Mouse (Mus musculus): ENCODE results near the gene Spink2. TPM values are rescaled to one million over a fixed set of nuclear protein-coding genes. Genes with fewer than 3 reads are reported as not detected.
"Not testable (repeated sequence)": the region's sequence is repeated elsewhere in the genome, so short reads cannot be mapped to it uniquely, and the experiment has no call there.

Spink2 gene
- total RNA-seq, 2 experiments from 2014 or later: 0.85 TPM; not detected in 1

DNA sequence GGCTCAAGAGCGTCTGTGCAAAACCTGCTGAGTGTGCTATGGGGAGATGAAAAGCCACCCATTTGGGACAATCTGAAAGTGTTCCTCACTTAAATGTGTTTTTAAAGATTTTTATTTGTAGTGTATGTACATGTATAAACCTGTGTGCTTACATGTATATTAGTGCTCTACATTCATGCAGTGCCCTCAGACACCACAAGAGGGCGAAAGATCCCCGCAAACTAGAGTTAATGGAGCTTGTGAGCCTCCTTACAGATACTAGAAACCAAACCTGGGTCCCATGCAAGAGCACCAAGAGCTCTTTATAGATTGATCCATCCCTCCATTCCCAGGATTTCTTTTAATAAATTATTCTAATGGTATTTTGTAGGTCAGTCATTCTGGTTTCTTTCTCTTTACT lies 17.3 kb downstream of the Spink2 start:
- peak; percentile 65 for DNase-seq

DNA sequence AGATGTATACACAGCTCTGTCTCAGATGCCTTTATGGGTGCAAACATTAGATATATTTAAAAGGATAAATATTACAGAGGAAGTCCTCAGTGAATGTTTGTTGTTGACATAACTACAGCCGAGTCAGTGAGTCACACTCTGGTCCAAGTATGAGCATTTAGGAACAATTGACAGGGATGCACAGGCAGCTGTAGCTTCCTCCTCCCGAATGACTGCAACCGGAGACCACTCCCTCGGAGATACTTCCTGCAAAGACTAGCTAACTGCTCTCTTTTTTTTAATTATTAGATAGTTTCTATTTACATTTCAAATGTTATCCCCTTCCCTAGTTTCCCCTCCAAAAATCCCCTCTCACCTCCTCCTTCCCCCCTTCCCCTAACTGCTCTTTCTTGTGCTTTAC lies 18.0 kb downstream of the Spink2 start:
- DNase-seq: no peak

DNA sequence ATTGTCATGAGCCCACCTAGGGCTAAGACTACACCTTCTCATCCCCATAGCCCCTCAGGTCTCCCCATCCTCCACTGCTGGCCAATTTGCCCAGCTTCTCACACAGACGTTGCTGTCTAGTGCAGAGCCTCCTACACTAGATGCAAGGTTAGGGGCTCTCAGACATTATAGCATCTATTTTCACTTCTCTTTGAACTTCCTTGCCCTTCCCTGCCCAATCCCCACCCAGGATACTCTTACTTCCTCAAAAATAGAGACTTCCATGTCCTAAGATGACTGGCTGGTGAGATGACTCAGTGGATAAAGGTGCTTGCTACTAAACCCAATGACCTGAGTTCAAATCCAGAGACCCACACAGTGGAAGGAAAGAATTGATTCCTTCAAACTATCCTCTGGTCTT lies 19.6 kb downstream of the Spink2 start:
- DNase-seq: no peak

DNA sequence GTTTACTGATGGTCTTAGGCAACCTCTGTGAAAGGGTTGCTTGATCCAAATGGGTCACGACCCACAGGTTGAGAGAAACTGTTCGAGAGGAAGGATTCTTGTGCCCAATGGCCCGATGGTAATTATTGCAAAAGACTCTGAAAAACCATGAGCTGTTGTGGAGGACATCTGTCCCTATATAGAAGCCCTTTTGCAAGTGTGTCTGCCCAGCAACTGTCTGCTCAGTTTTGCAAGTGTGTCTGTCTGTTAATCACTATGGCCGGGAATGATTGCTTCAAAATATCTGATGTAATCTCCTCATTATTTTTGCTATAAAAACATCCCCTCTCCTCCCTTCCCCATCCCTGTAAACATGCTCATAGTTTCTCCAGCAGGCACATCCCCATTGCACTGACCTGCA lies 20.2 kb downstream of the Spink2 start:
- DNase-seq: no peak

DNA sequence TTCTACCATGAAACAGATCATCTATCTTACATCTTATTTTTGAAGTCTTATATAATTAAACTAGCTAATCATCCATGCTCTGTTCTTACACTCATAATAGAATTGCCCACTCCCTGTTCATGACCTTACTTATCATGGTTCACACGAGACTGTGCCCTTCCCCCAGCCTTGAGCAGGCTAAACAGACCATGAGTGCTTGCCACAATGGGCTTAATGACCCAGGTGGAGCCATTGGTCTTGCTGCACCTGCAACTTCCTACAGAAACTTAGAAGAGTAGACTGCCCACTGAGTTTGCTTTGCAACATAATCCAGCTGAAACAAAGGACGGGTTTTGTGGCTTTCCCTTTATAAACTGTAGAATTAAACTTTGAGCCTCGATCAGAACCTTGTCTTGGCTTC lies 22.5 kb downstream of the Spink2 start:
- DNase-seq: no peak

DNA sequence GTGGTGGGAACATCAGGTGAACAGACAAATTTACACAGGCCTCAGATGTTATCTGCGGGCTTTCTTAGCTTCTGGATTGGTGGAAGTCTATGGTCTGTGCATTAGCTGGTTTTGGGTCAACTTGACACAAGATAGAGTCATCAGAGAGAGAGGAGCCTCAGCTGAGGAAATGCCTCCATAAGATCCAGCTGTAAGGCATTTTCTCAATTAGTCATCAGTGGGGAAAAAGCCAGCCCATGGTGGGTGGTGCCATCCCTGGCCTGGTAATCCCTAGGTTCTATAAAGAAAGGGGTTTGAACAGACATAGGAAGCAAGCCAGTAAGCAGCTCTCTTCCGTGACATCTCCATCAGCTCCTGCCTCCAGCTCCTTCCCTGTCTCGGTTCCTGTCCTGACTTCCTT lies 25.9 kb downstream of the Spink2 start:
- DNase-seq: no peak

DNA sequence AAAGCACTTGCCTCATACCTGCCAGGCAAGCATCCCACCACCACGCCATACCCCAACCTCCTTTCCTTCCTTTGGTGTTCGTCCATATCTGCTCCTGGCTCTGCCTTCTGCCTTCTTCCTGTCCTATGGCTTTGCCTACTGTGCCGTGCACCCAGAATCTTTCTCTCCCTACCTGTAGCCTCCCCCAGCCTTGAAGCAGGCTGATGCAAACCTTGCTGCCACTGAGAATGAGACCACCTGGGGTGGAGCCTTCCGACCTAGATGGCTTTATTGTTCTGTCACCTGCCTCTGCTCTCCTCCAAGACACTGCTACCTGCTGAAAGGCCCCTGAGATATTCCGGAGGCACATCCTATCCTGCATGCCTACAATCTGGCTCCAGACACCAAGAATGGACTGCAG lies 27.4 kb downstream of the Spink2 start:
- not testable (repeated sequence) for DNase-seq

DNA sequence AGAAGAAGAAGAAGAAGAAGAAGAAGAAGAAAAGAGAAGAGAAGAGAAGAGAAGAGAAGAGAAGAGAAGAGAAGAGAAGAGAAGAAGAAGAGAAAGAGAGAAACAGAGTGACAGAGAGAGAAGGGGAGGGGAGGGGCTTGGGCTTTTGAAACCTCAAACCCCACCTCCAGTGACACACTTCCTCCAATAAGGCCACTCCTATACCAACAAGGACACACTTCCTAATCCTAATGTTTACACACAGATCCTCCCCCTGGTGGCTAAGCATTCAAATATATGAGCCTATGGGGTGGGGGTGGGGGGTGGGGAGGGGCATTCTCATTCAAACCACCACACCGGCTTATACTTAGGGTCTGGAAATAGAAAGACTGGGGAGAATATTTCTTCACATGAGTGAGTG lies 27.9 kb downstream of the Spink2 start:
- DNase-seq: no peak

DNA sequence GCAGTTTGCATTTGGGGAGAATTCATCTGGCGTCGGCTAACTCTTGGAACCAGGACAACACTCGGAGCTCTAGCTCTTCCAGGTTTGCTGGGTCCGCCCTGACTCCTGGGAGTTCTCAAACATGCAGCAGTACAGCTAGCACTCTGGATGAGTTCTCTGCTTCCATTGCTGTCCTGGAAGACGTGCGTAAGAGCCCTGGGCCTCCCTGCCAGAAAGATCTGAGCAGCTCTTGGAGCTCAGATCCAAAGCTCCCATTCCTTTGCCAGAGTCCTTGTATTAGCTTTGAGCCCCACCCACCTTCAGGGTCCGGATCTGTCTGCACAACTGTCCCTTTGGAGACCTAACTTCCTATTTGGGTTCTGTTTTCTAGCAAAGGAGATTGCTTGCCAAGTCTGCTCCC lies 29.8 kb downstream of the Spink2 start:
- peak; percentile 18 for DNase-seq

DNA sequence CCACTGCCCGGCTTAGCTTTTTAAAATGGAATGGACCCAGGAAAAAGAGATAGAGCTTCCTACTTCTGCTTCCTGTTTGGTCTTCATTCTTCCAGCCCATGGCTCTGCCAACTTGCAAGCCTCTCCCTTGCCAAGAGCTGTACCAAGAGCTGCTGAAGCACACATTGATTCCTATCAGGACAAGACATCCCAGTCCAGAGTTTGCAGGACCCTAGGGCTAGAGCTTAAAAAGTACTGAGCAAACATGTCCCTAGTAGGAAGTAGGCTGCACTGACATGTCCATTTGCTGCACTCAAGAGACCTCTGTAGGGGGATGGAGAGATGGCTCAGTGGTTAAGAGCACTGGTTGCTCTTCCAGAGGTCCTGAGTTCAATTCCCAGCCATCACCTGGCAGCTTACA lies 32.3 kb downstream of the Spink2 start:
- DNase-seq: no peak

DNA sequence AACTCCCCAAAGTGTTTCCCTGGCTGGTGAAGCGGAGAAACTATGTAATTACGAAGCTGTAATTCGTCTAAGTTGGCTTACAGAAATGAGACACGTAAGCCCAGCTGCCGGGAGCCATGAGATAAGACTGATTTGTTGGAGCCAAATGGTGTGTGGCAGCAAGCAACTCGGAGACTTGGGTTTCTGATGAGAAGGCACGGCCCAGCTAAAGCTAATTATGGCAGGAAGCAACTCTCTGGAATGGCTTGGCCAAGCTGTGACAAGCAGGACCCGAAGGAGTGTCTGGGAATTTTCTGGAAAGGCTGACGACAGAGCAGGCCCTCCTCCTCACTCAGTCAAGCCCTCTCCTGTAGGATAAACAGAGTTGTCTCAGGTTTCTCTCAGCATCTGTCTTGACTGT lies 33.3 kb downstream of the Spink2 start:
- DNase-seq: no peak

DNA sequence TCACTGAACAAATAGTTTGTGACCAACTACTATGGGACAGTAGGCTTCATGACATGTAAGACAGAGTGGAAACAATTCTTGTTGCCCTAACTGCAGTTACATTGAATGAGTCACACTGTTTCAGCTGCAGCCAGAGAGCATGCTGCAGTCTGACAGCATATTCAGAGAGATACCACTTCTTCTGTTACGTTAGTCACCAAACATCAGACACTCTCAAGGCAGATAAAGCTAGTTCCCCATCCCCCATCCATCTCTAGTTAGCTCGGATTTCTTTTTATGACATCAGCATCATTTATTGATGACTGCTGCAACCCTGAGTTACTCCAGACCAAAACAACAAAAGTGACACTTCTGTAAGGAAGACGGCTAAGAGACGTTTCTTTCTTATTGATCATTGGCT lies 36.5 kb downstream of the Spink2 start:
- no peak for DNase-seq

DNA sequence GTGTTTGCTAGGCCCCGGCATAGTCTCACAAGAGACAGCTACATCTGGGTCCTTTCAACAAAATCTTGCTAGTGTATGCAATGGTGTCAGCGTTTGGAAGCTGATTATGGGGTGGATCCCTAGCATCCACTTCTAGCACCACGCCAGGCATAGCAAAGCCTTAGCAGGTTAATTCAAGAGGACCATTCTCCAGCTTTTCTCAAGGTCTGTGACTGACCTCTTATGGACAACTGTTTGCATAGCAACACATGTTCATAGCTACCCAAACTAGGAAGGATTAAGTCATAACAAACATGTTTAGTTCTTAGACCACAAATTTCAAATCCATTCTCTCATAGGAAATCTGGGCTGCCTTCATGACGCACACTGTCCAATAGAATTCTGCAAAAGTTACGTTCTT lies 40.7 kb downstream of the Spink2 start:
- peak; percentile 20 for DNase-seq

DNA sequence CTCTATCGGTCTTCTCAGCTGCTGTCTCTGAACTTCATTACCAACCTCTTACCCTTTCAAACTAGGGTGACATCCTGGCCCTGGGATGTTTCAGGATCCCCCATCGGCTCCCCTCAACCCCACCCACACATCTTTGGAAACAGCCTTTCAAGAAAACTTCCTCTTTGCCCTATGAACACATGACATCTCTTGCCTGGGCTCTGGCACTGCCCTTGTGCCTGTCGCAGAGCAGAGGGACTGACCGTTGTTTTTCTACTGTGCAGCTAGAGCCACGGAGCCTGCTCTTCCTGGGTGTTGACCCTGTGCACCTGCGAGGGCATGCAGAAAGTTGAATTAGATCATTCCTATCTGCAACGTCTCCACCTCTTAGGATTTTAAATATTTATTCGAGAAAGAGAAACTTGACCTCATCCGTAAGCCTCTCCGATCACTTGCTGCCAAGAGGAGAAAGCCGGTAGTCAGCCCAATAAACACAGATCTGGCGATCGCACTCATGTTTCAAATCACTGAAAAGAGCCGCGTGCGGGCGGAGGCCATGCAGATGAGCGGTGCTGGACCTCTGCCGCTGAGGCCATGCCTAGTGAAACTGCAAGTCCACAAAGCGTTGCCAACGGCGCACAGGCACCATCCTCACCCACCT lies 43.8 kb downstream of the Spink2 start:
- no peak for DNase-seq

DNA sequence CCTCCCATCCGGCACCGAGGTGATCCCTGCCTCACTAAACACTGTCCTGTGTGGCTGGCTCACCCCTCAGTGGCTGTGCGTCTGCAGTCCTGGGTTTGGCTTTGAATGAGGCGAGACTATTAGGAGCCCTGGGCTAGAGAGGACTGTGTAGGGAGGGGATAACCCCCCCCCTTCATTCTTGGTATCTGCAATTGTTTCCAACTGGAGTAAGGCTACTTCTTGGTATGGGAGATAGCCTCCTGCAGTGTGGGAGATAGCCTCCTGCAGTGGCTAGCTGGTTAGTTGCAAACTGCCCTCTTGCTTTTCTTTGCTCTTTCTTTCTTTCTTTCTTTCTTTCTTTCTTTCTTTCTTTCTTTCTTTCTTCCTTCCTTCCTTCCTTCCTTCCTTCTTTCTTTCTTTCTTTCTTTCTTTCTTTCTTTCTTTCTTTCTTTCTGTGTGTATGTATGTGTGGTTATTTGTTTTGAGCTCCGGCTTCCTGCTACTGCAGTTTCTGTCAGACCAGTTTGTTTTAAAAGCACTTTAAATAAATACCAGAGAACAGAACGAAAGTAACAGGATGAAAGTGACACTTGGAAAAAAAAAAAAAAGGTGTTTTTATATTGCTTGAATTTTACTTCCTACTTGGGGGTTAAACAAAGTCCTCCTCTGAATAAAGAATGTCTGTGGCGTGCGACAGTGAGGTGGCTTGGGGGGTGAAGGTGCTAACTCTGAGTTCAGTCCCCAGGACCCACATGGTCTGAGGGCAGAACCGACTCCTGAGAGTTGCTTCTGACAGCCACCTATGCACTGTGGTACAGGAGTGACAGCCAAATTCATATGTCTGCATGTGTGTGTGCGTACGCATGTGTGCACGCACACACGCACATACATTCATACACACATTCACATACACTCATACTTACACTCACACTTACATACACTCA lies 45.3 kb downstream of the Spink2 start:
- DNase-seq: no peak

DNA sequence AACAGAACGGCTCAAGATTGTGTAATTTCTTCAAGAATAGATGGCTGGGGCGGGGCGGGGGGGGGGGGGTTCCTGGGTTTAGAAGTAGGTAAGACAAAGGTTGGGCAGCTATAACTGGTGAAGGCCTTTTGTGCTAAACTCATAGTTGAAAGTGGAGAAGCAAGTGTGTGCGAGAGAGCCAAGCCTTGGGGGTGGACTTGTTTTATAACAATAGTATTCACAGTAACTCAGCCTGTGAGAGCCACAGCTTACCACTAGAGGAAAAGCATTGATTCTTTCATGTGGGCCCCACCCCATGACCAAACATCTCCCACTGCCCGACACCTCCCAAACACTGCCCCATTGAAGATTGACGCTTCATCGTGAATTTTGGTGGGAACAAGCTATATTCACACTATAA lies 47.7 kb downstream of the Spink2 start:
- no peak for DNase-seq

DNA sequence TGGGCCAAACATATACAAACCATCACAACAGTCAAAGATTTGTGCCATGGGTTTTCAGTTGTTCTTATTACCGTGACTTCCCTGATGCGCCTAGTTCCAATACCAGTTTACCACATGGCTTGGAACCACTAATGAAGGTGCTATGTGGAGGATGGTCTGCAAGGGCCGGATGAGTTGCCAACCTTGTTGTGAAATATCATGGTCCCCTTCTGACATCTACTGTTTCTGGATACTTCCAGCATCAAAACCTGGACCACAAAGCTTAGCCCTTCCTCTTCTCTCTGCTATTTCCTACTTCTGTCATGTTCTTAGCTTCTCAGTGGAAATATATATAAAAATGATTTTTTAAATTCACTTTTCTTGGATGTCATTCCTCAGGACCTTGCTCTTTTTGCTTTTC lies 48.7 kb downstream of the Spink2 start:
- DNase-seq: no peak

DNA sequence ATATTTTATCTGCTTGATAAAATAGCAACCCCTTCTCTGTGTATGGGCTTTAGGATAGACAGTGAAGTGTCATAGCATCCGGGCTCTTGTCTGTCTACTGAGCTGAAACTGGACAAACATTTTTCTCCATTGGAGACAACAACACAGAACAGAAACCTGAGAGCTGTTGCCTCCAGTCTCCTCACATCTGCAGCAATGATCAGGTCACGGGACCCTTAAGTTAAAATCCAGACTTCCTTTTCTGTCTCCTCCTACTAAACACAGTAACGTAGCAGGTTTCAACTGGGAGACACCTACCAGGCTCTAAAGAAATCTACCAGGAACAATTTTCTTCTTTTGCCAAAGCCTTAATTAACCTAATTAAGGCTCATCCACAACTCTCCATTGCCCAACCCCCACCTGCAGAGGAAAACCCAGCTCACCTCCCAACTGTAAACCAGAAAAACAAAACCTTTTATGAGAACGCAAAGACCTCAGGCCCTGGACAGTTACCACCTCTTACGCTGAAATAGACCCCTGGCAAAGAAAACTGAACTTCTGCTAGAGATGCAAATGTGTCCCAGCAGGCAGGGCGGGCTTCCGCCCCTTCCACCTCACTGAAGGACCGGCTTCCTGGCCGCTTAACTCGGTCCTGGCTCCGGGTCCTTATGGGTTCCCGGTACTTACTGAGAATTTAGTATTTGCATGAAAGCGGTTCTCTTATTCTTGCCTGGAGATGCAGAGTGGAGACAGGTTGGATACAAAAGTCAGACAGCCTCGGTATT lies 53.3 kb downstream of the Spink2 start:
- no peak for DNase-seq

DNA sequence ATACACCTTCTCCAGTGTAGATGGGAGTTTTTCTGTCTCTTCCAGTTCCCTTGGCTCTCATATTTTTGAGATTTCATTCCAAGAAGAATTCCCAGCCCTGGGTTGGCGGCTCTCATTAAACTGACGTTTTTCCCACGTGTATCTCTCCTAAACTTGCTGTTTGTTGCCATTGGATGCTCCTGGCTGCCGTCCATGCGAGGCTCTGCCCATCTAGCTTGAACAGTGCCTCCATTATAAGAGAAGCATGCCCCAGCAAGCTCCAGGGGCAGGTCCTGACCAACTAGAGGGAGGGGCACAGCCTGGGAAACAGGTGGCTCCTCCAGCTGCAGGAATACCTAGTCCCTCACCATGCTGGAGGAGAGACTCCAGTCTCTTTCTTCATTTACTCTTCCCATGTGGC lies 54.3 kb downstream of the Spink2 start:
- DNase-seq: no peak

DNA sequence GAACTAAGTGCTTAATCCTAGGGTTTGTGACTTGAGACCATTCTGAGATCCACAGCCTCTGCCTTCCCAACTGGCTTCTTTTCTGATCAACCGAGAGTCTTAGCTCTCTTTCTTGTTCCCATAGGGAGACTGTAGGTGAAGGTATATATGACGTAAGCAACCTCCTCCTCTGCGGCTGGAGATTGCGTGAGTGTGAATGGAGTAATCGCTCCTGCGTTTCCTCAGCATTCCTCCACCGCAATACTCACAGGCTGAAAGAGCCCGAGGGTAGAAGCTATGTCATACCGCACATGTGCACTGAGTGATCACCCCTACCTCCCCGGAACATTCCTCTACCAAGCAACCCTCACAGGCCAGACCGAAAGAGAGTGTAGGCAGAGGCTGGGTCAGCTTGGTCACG lies 55.7 kb downstream of the Spink2 start:
- no peak for DNase-seq

All from adrenal gland, postnatal 10 days (tissue).